Mouse (Mus musculus): Measurements from ENCODE around the gene Txndc11. TPM values are rescaled to one million over a fixed set of nuclear protein-coding genes. Genes with fewer than 3 reads are reported as not detected.

Gene Txndc11
- polyA plus RNA-seq, 1 experiment, result 27.1 TPM

DNA sequence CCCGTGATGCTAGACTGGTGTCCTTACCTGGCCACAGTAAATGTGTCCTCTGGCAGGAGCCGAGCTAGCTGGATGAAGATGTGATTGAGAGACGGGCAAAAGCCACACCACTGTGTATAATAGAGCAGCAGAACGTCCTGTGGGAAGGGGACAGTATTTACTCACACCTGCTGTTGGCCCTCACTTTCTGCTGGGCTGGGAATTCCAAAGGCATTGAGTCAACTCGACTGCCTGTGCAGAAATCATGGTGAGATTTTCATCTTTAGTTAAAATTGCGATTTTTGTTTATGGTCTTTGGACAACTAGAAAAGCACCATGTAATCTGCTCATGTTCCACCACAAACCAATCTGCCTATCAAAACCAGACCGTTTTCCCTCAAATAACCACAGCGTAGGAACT is 50.3 kb downstream of the Txndc11 start:
- H3K27ac ChIP-seq (ENCODE audit: insufficient read depth, low read length), result no peak overlapping the region
- TF ChIP-seq POLR2A (IDR thresholded peaks at IDR 0.05; ENCODE audit: low read depth, low read length) (no peak), CTCF (IDR thresholded peaks at IDR 0.05; ENCODE audit: borderline replicate concordance, insufficient read depth, low read length) (no peak)
- H3K4me1 ChIP-seq (ENCODE audit: control insufficient read depth, insufficient read depth, low read length), result no peaks in the 10 kb centered on the region

DNA sequence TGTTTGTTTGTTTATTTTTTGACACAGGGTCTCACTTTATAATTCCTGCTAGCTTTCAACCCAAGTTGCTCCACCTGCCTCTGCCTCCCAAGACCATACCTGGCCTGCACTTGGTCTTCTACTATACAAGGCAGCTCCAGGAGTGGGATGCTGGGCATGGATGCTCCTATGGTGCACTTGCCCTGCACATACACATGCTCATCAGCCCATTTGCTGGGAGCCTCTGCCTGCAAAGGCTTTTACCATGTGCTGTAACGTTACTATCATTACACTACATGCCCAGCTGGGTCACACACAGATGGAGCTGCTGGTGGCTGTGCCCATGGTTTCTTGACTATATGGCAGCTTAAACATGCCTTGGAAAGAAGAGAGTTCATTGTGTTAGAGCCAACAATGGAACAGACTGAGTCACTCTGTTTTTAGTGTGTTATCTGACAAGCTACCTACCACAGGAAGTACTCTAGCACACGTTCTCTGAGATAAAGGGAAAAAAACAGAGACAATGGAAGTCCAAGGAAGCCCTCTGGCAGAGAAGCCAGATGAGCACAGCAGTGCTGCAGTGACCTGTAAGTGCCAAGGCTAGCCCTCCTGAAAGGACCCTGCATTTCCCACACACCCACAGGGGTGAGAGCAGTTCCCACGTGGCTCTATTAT is 56.1 kb downstream of the Txndc11 start:
- TF ChIP-seq POLR2A (IDR thresholded peaks at IDR 0.05; ENCODE audit: low read depth, low read length) (no peak), CTCF (IDR thresholded peaks at IDR 0.05; ENCODE audit: borderline replicate concordance, insufficient read depth, low read length) (no peak)
- H3K4me3 ChIP-seq (ENCODE audit: insufficient read depth, low read length), result no peak overlapping the region
- no peaks in the 10 kb centered on the region for H3K4me1 ChIP-seq (ENCODE audit: control insufficient read depth, insufficient read depth, low read length)
- no peak overlapping the region for H3K27ac ChIP-seq (ENCODE audit: insufficient read depth, low read length)

More for the DNA sequence above, 50.3 kb downstream of the Txndc11 start:
- no peak overlapping the region for H3K4me3 ChIP-seq (ENCODE audit: insufficient read depth, low read length)

GRCm38 (mm10) chr16:11077601-11078201 is 56.7 kb downstream of the Txndc11 start:
- Histone ChIP-seq H3K4me1 (ENCODE audit: control insufficient read depth, insufficient read depth, low read length) (no peaks in the 10 kb centered on the region), H3K4me3 (ENCODE audit: insufficient read depth, low read length) (no peak overlapping the region), H3K27ac (ENCODE audit: insufficient read depth, low read length) (no peak overlapping the region)
- TF ChIP-seq POLR2A (IDR thresholded peaks at IDR 0.05; ENCODE audit: low read depth, low read length) (no peak), CTCF (IDR thresholded peaks at IDR 0.05; ENCODE audit: borderline replicate concordance, insufficient read depth, low read length) (no peak)

DNA sequence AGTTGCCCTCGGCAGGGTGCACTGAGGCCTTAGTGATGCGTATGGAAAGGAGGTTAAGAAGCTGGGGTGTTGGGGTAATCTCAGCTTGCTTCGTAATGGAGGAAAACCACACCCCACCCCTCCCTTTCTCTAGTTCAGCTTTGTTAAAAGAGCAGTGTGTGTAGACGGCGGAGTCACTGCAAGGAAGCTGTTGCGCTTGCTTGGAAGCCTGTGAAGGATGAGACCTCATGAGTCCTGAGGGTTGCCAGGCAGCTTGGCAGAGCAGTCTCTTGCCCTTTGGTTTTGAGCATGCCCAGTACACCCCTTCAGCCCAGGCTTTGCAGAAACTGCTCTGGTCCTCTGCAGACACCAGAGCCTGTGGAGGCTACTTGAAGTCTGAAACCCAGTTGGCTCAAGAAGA is 61.4 kb downstream of the Txndc11 start:
- TF ChIP-seq CTCF (IDR thresholded peaks at IDR 0.05; ENCODE audit: borderline replicate concordance, insufficient read depth, low read length), result no peak
- TF ChIP-seq POLR2A (IDR thresholded peaks at IDR 0.05; ENCODE audit: low read depth, low read length), result no peak
- Histone ChIP-seq H3K4me3 (ENCODE audit: insufficient read depth, low read length) (no peak overlapping the region), H3K4me1 (ENCODE audit: control insufficient read depth, insufficient read depth, low read length) (no peaks in the 10 kb centered on the region), H3K27ac (ENCODE audit: insufficient read depth, low read length) (no peak overlapping the region)

DNA sequence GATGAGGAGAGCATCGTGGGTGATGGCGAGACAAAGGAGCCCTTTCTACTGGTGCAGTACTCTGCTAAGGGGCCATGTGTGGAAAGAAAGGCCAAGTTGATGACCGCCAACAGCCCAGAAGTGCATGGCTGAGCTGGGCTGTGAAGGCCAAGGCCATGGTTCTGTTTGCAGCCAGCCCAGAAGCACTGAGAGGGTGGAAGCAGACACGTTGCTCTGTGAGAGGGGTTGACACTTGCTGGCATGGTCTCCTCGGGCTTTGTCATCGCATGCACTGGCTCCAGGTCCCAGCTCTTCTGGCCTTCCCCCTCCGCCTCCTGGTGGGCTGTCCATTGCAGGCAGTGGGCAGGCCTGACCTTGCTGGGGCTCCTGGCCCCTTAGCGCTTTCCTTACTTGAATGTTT is 62.0 kb downstream of the Txndc11 start:
- TF ChIP-seq POLR2A (IDR thresholded peaks at IDR 0.05; ENCODE audit: low read depth, low read length) (no peak), CTCF (IDR thresholded peaks at IDR 0.05; ENCODE audit: borderline replicate concordance, insufficient read depth, low read length) (no peak)
- no peak overlapping the region for H3K4me3 ChIP-seq (ENCODE audit: insufficient read depth, low read length)
- H3K27ac ChIP-seq (ENCODE audit: insufficient read depth, low read length), result no peak overlapping the region
- H3K4me1 ChIP-seq (ENCODE audit: control insufficient read depth, insufficient read depth, low read length), result no peaks in the 10 kb centered on the region

DNA sequence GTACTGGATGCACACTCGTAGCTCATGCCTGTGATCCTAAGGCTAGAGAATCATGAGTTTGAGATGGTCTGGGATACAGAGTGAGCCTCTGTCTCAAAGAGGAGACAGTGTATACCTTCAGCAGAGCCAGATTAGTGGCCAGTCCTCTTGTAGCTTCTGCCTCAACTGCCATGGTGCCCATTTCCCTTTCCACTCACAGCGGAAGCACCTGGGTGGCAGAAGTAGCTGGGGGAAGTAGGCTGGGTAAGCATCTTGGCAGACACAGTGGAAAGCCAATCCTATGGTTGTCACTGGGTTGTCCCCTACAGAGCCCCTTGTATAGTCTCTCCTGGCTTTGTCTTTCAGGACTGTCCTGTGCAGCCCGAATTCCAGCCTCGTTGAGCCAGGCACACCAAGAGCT is 62.6 kb downstream of the Txndc11 start:
- H3K27ac ChIP-seq (ENCODE audit: insufficient read depth, low read length), result no peak overlapping the region
- TF ChIP-seq POLR2A (IDR thresholded peaks at IDR 0.05; ENCODE audit: low read depth, low read length) (no peak), CTCF (IDR thresholded peaks at IDR 0.05; ENCODE audit: borderline replicate concordance, insufficient read depth, low read length) (no peak)
- H3K4me3 ChIP-seq (ENCODE audit: insufficient read depth, low read length), result no peak overlapping the region

DNA sequence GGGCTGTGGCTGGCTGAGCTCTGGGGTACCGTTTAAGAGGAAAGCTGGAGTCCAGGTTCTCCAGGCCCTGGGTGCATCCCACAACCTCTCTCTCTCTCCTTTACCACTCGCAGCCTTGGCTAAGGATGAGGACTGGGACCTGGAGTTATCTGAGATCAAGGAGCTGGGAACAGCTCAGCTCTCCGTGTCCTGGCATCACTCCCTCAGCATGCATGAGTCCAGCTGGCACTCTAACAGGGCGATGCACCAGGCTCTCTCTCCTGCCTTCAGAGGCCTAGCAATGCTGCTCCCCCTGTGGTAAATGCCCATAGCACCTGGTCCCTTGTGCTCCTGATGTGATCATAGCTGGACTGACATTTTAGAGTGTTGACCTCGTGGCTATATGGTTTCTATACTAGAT is 63.3 kb downstream of the Txndc11 start:
- H3K4me3 ChIP-seq (ENCODE audit: insufficient read depth, low read length), result no peak overlapping the region
- no peaks in the 10 kb centered on the region for H3K4me1 ChIP-seq (ENCODE audit: control insufficient read depth, insufficient read depth, low read length)
- H3K27ac ChIP-seq (ENCODE audit: insufficient read depth, low read length), result no peak overlapping the region
- TF ChIP-seq CTCF (IDR thresholded peaks at IDR 0.05; ENCODE audit: borderline replicate concordance, insufficient read depth, low read length) (no peak), POLR2A (IDR thresholded peaks at IDR 0.05; ENCODE audit: low read depth, low read length) (no peak)

More for the DNA sequence above, 62.6 kb downstream of the Txndc11 start:
- no peaks in the 10 kb centered on the region for H3K4me1 ChIP-seq (ENCODE audit: control insufficient read depth, insufficient read depth, low read length)

GRCm38 (mm10) chr16:11069710-11070420 is 64.6 kb downstream of the Txndc11 start:
- TF ChIP-seq POLR2A (IDR thresholded peaks at IDR 0.05; ENCODE audit: low read depth, low read length) (no peak), CTCF (IDR thresholded peaks at IDR 0.05; ENCODE audit: borderline replicate concordance, insufficient read depth, low read length) (no peak)
- H3K4me1 ChIP-seq (ENCODE audit: control insufficient read depth, insufficient read depth, low read length), result 0 out of 2 replicates have a peak, but pooled peaks cover 4% of the 10 kb centered on the region
- H3K4me3 ChIP-seq (ENCODE audit: insufficient read depth, low read length), result no peak overlapping the region
- H3K27ac ChIP-seq (ENCODE audit: insufficient read depth, low read length), result no peak overlapping the region

GRCm38 (mm10) chr16:11069271-11069670 is 65.2 kb downstream of the Txndc11 start:
- Histone ChIP-seq H3K4me1 (ENCODE audit: control insufficient read depth, insufficient read depth, low read length) (0 out of 2 replicates have a peak, but pooled peaks cover 4% of the 10 kb centered on the region), H3K4me3 (ENCODE audit: insufficient read depth, low read length) (no peak overlapping the region), H3K27ac (ENCODE audit: insufficient read depth, low read length) (no peak overlapping the region)
- TF ChIP-seq CTCF (IDR thresholded peaks at IDR 0.05; ENCODE audit: borderline replicate concordance, insufficient read depth, low read length), result no peak
- TF ChIP-seq POLR2A (IDR thresholded peaks at IDR 0.05; ENCODE audit: low read depth, low read length), result no peak

DNA sequence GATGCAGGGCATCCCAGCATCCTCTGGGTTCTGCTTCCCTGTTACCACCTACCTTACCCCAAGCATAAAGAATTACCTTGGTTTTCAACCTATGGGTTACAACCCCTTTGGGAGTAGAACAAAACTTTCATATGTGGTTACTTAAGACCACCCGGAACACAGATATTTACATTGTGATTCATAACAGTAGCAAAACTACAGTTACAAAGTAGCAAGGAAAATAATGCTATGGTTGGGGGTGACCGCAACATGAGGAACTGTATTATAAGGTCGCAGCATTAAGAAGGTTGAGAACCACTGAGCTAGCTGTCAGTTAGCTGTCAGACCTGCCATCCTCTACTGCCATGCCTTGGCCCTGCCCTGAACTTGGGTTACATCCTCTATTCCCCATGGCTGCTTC is 65.8 kb downstream of the Txndc11 start:
- no peak for TF ChIP-seq POLR2A (IDR thresholded peaks at IDR 0.05; ENCODE audit: low read depth, low read length)
- 0 out of 2 replicates have a peak, but pooled peaks cover 4% of the 10 kb centered on the region for H3K4me1 ChIP-seq (ENCODE audit: control insufficient read depth, insufficient read depth, low read length)
- H3K27ac ChIP-seq (ENCODE audit: insufficient read depth, low read length), result no peak overlapping the region
- no peak overlapping the region for H3K4me3 ChIP-seq (ENCODE audit: insufficient read depth, low read length)

Measured in embryonic fibroblast, embryonic 13.5 days (primary cell).